Mouse (Mus musculus) spleen, postnatal 10 days (tissue): ENCODE results near the gene Hist1h4a.
"Not testable (repeated sequence)": the region's sequence is repeated elsewhere in the genome, so short reads cannot be mapped to it uniquely, and the experiment has no call there.

ENCODE experiments used
- DNase-seq, 2 experiments: peaks; one replicate each; pipeline ENCODE4 v3.0.0; 2021 to 2022; ENCODE audit warnings: low spot score in 2 of 2

Gene Hist1h4a

DNA sequence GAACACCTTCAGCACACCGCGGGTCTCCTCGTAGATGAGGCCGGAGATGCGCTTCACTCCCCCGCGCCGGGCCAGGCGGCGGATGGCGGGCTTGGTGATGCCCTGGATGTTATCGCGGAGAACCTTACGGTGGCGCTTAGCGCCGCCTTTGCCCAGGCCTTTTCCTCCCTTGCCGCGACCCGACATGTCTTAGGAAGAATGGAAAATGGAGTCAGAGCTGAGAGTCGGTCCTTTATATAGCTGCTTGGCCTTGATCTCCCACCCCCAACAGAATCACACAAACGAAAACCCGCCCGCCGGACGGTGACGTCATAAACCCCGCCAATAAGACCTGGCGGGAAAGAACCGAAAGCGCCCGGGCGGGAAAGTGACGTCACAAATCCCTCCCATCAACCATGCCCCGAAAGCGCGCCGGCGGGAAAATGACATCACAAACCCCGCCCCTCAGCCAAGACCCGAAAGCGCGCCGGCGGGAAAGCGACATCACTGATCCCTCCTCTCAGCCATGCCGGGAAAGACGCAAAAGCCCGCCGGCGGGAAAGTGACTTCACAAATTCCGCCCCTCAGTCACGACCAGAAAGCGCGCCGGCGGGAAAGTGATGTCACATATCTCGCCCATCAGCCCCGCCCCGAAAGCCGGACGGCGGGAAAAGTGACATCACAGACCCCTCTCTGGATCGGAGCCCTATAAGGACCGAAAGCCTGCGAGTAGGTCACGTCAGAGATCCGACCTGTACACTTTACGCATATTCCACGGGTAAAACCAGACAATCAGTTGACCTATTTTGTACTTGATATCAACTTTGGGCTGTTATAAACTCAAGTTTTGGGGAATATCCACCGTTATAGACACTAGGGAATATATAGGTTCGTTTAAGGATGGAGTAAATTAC lies at the start of gene Hist1h4a:
Gene Hist1h4a (minus strand): TSS at position 259 of the 893 bp plus-strand sequence.
- DNase-seq, result peak; percentile 96 to 99

DNA sequence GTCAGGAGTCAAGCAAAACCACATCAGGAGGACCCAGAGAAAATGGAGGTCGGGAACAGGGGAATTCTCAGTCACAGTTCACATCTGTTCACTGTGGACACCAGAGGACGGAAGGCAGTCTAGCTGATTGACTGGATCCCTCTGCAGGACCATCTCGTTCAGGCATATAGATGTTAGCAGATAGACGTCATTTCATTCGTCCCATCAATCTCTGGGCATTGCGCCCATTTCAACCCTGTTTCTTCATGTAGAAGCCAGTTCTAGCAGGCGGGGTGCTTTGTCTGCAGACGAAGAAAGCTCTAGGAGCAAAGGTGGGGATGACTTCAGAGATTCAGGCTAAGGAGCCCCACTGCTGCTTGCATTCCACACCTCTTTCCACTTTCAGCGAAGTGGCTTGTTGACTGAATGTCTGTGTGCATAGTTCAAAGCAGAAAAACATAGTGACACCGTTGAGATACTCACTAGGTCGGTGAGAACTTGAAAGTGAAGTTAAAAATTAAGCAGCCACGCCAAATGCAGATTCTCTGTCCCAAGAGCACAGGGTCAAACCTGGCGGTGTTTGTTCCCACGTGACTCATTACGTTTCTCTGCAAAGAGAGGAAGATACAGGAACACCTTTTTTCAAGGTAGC lies 45.5 kb upstream of the Hist1h4a start, which contains the start of gene Slc17a2:
Gene Slc17a2 (plus strand): TSS at position 572 of the 631 bp plus-strand sequence.
- DNase-seq, result no peak

DNA sequence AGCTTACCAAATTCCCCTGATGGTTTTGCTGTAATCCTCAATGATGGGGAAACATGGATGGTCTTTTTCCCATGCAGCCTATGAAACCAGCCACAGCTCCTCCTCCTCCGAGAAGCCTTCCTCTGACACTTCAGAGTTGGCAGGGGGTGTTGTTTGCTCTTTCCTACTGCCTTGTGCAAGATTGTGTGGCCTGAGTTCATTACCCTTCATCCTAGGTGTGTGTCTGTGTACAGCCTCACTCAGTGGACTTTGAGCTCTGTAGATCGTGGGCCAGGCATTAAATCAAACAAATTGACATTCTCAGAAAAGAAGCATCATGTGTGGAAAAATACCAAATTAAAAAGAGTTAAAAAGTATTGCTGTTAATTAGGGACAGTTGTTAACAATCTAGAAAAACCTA lies 43.5 kb upstream of the Hist1h4a start:
- no peak for DNase-seq

DNA sequence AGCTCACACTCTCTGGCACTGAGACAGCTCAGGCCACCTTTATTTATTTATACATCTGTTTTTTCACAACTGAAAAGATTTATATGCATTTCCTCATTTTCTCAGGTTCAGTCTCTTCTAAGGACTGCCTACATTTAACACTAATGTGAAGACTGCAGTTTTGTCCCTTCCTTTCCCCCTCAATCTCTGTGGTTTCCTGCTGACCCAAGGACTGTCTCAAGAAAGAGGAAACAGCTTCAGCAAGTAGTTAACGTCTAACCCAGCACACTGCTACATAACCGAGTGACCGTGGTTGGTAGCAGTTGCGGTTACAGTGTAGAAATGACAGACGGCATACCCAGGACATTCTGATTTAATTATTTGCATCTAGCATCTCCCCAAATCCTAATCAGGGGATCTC lies 38.4 kb upstream of the Hist1h4a start:
- DNase-seq, result no peak

DNA sequence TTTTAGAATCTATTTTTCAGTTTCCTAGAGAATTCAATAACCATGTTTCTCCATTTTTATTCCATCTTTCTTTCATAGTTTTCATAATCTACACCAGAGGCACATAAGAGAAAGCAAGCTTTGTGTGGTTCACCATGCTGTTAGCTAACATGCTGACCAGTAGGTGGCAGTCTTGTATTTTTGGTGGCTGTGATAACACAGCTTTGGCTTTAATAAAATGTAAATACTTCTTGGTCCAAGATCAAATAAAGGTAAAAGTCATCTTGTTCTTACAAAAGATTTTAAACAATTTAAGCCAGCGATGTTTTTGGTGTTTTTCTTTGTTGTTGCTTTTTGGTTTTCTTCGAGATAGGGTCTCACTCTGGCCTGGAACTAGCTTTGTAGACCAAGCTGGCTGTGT lies 31.5 kb upstream of the Hist1h4a start:
- peak in 1 of 2 experiments; percentile 66 for DNase-seq

DNA sequence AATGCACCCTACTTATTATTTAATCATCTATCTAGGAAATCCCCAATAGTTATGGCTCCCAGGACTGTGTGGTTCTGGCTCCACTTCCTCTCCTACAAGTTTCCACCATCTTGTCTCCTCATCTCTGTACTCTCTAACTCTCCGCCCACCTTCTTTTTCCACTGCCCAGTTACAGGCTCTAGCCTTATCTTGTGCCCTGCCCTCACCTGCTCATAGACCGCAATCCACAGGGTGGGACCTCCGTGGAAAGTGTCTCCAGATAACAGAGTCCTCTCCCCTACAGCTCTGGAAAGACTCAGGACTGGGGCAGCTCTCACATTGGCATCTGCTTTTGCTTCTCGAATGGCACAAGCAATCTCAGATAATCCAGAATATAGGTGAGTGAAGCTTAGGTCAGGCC lies 18.0 kb upstream of the Hist1h4a start:
- no peak for DNase-seq

DNA sequence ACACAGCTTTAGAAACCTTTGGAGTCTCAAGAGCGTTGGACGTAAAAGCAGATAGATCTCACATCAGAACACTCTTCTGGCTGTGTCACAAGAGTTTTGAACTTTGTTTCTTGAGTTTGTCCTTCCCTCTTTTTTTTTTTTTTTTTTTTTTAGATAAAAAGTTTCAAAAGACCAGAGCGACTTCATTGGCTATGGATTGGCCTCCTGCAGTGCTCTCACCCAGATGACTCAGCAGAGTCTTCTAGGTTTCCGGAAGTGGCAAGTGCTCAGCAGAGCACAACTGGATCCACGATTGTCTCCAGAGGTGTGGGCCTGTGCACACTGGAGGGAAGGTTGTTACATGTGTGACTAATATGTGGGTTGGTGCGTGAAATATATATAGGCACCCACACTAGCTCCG lies 17.3 kb upstream of the Hist1h4a start:
- no peak for DNase-seq

DNA sequence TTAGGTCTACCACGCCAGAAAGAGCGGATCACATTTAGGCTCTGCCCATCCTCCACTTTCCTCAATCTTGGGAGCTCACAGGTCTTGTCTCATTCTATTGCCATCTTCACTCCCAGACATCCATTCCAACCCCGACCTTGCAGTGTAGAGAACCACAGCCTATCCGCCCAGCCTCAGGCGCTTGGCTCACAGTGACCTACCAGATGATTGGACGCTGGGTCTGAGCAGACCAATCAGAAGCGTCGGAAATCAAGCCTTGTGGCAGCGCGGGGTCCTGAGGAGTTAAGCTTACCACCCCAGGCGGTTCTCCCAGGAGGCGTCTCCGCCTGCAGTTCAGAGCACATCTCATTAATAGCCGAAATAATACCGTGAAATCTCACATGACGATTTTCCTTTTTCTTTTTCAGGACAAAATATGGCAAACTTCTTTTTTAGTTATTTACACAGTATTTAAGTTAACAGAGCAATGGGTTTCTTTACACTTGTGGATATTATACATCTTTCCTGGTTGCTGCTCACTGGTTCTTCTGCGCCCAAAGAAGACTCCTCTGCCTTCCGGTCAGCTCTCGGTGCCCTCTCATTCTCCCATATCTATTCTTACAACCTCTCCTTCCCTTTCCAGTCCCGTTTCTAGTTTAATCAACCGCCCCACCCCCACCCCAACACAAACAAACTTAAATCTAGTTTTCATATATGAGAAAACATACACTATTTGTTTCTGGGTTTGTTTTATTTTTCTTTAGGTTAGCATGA lies 11.7 kb upstream of the Hist1h4a start:
- peak in 1 of 2 experiments; percentile 66 for DNase-seq

DNA sequence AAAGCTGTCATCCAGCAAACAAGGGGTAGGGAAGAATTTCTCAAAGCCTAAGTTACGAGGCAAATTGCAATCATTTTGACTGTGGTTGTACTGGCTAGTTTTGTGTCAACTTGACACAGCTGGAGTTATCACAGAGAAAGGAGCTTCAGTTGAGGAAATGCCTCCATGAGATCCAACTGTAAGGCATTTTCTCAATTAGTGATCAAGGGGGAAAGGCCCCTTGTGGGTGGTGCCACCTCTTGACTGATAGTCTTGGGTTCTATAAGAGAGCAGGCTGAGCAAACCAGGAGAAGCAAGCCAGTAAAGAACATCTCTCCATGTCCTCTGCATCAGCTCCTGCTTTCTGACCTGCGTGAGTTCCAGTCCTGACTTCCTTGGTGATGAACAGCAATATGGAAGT lies 8.6 kb upstream of the Hist1h4a start, which contains the start of gene Trim38:
Gene Trim38 (plus strand): TSS at position 301 of the 400 bp plus-strand sequence.
- not testable (repeated sequence) for DNase-seq

DNA sequence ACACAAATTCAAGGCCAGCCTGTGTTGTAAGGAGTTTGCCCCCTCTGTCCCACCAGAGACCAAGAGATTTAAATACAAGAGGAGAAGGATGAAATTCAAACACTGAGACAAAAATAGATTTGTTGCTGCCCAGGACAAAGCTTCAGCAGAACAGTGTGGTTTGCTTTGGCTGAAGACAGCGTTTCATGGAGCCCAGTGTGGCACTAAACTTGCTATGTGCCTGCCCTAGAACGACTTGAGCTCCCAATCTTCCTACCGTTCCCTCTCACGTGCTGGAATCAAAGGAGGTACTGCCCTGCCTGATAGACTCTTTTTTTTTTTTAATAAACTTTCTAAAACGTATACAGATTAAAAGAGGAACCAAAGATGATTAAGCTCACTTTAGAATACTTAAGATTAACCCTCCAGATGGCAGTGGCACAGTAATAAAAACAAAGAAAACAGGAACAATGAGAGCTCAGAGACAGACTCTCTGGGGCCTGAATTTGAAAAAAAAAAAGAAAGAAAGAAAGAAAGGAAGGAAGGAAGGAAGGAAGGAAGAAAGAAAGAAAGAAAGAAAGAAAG lies 7.9 kb upstream of the Hist1h4a start:
- DNase-seq, result no peak

DNA sequence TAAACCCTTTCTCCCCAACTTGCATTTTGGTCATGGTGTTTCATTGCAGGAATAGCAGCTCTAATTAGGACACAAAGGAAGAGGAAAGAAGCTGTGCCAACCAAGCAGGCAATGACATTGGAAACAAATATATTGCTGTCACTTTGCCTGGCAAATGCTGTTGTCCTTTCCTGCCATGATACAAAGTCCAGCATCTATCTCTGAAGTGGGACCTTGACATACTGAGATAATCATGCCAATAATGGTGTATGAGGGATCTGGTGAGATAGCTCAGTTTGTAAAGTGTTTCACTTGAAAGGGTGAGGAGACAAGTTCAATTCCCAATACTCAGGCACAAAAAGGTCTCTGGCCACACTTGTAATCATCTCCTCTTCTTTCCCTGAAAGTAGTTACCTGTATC lies 5.7 kb upstream of the Hist1h4a start:
- DNase-seq, result no peak

DNA sequence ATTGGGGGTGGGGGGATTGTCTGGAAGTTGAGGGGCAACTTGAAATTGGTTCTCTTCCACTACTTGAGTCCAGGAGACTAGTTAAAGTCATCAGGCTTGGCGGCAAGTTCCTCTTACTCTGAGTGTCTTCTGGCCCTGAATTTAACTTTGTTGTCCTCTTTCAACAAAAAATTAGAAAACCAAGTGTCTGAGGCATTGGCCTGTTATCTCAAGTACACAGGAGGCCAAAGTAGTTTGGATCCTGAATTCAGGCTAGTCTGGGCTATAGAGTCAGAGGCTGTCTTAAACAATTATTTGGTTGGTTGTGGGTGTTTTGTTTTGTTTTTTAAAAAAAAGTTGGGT lies 4.1 kb upstream of the Hist1h4a start:
- no peak for DNase-seq

DNA sequence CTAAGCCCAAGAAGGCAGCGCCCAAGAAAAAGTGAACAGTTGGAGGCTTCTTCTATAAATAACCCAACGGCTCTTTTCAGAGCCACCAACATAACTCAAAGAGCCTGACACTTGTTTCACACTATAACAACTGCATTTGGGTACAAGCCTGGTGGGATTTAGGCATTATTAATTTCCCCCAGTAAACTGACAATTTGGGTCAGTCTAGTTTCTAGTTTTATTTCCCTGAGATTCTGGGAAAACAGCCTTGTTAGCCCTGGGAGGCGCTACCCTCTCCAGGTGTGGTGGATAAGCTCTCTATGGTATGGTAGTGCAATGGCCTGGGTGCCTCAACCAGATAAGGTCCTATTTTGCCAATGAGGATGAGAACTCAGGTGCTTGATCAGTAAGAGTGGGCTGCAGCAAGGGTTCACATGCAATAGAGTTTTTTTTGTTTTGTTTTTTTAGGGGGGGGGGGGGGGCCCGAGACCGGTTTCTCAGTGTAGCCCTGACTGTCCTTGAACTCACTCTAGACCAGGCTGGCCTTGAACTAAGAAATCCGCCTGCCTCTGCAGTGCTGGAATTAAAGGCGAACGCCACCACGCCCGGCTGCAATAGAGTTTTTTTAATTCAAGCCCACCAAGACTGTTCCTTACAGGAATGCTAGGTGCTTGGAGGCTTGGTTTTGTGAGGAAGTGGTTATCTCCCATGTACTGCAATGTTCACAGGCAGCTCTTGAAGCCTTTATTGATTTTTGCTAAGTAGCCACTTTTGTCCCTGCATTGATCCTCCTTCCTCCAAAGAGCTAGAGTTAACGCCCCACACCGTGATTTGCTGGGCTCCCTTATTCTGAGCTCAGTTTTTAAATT lies 3.5 kb upstream of the Hist1h4a start:
- DNase-seq, result peak in 1 of 2 experiments; percentile 52

DNA sequence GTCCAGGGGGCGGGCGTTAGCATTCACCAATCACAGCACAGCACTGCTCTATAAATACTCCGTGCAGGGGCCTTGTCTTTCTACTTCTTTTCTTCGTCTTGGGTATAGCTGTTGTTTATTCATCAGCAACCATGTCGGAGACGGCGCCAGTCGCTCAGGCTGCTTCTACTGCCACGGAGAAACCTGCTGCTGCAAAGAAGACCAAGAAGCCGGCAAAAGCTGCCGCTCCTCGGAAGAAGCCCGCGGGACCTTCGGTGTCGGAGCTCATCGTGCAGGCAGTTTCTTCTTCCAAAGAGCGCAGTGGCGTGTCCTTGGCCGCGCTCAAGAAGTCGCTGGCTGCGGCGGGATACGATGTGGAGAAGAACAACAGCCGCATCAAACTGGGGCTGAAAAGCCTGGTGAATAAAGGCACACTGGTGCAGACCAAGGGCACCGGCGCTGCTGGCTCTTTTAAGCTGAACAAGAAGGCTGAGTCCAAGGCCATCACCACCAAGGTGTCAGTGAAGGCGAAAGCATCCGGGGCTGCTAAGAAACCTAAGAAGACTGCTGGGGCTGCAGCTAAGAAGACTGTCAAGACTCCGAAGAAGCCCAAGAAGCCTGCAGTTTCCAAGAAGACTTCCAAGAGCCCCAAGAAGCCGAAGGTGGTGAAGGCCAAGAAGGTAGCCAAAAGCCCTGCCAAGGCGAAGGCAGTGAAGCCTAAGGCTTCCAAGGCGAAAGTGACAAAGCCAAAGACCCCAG lies 2.7 kb upstream of the Hist1h4a start, which contains the start of gene Hist1h1a:
Gene Hist1h1a (plus strand): TSS at position 81 of the 738 bp plus-strand sequence.
- DNase-seq, result peak; percentile 90 to 92

DNA sequence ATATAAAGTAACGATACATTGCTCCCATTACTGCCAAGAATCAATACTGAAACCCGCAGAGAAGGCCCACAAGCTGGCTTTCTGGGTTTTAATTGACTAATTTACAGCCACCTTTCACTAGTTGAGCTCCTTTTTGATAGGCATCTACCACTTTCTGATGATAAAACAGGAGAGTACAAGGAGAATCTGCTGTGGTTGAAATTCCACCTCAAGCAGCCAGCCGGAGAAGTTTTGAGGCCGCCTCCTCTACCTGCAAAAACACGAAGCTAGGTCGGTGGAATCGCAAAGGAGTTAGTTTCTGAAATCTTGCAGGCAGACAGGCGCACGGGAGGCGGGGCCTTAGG lies 2.2 kb upstream of the Hist1h4a start:
- no peak for DNase-seq

DNA sequence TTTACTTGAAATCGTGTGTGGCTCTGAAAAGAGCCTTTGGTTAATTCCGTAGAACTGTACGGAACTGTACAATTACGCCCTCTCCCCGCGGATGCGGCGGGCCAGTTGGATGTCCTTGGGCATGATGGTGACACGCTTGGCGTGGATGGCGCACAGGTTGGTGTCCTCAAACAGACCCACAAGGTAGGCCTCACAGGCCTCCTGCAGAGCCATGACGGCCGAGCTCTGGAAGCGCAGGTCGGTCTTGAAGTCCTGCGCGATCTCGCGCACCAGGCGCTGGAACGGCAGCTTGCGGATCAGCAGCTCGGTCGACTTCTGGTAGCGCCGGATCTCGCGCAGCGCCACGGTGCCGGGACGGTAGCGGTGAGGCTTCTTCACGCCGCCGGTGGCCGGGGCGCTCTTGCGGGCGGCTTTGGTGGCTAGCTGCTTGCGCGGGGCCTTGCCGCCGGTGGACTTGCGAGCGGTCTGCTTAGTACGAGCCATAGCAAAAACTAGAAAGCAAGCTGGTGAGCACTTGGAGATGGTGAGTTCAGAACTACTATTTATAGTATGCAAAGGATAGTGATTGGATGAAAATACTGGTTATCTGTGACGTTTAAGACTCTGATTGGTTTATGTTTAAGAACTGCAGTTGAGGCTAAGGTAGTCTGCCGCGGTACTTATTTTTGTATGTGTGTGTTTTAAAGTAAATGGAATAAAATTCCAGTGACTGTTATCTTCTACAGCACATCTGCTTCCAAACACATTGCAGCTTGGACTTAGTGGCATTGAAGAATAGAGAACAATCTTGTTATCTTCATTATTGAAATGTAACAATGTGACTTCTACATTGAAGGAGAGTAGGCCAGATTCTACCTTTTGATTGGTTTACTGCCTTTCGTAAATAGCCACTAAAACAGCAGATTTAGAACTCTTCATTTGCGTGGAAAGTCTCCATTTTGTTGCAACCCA lies 1.1 kb upstream of the Hist1h4a start, which contains the start of gene Hist1h3a:
Gene Hist1h3a (minus strand): TSS at position 516 of the 951 bp plus-strand sequence.
- DNase-seq, result peak; percentile 81 to 86

DNA sequence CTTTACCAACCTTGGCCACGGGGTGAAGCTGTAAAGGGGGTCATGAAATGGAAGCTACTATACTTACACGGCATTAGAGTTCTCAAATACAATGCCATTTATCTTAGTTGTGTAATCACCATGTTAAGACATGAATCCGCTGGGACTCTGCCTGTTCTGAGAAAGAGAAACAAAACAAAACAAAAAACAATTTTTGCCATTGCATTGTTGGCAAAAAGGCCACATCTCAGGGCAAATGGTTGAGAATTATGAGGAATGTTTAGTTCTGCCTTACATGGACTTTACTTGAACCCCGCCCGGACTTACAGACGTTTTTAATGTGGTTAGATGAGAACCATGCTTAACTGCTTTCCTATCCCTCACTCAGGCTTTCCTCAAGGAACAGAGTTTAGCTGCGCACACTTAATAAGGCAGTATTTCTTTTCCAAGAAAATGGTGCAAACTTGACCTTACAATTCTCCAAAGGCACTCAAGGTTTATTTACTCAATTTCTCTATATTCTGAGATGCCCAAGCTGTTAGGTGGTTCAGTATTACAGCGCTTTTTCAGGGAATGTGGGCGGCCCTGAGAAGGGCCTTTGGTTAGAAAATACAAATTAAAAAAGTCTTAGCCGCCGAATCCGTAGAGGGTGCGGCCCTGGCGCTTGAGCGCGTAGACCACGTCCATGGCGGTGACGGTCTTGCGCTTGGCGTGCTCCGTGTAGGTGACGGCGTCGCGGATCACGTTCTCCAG lies 624 bp downstream of the Hist1h4a start:
- peak in 1 of 2 experiments; percentile 61 for DNase-seq

DNA sequence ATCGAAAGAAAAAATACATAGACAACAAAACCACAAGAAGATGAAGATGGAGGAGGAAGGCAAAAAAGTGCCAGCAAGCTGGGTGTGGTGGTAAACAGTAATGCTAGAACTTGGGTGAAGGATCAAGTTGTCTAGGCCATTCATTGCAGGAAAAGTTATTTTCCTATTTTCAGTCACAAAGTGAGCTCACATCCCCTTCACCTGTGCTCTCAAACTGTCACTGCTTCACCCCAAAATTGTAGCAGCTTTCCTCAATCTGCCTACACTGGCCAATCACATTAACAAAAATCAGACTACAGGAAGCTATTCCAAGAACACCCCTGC lies 1.2 kb downstream of the Hist1h4a start:
- no peak for DNase-seq
